Comparison of ENCODE assay signal across 31 mouse cellular contexts in the genomic region with DNA sequence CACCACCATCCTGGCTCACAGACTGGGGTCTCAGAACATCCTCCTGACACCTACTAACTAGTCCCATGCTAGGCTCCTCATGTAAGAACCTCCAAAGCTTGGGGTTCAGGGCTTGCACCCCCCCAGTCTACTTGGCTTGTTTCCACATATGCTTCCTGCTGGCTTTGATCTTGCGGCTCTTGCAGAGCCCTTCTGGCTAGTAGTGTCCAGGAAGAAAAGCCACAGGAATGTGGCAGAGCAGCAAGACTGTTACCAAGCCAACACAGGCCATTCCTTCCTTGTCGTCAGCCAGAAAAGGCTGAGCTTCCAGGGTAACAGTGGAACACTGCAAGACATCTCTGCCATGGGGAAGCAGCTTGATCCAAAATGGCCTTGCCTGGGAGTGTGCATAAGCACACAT. TPM values are rescaled to one million over a fixed set of nuclear protein-coding genes. Genes with fewer than 3 reads are reported as not detected.
"Had no signal": no experiment of that assay in that cellular context is flagged by ENCODE, and none has a peak within 500 bp of the region (broad histone marks: within the 10 kb centered on the region; RNA-seq: fewer than 3 reads in every experiment).

No protein-coding gene starts in this region.

- DNase-seq: kidney, adult 18-20 months; kidney, adult 9 months; kidney, postnatal 14 days; kidney, postnatal 4 days; liver, embryonic 13.5 days; thymus, adult 18-20 months; thymus, postnatal 36 days had no signal

- H3K9me3 ChIP-seq: liver, embryonic 13.5 days; megakaryocyte, embryonic 14.5 days; midbrain, embryonic 10.5 days; midbrain, embryonic 13.5 days; neural tube, embryonic 13.5 days had no signal

- H3K27ac ChIP-seq: liver, embryonic 13.5 days; midbrain, embryonic 10.5 days; midbrain, embryonic 13.5 days; neural tube, embryonic 13.5 days had no signal

- ATAC-seq: intestine, embryonic 16.5 days; midbrain, embryonic 13.5 days; midbrain, embryonic 16.5 days had no signal

- H3K4me3 ChIP-seq: liver, embryonic 13.5 days; megakaryocyte, embryonic 14.5 days; midbrain, embryonic 10.5 days; midbrain, embryonic 13.5 days; myocyte; neural tube, embryonic 13.5 days had no signal

- H3K27me3 ChIP-seq: liver, embryonic 13.5 days; midbrain, embryonic 13.5 days had no signal

- H3K4me2 ChIP-seq: liver, embryonic 13.5 days; midbrain, embryonic 13.5 days; neural tube, embryonic 13.5 days had no signal

- H3K36me3 ChIP-seq: liver, embryonic 13.5 days; midbrain, embryonic 10.5 days; midbrain, embryonic 13.5 days; neural tube, embryonic 13.5 days had no signal

- H3K4me1 ChIP-seq: liver, embryonic 13.5 days; midbrain, embryonic 13.5 days had no signal

- H3K9ac ChIP-seq: liver, embryonic 13.5 days; midbrain, embryonic 13.5 days; neural tube, embryonic 13.5 days had no signal

RNA-seq across cellular contexts. Expression of gene Otos, which starts 6.0 kb away (rescaled TPM):
- total RNA-seq: left cerebral cortex, adult 18-20 months; left cerebral cortex, postnatal 10 days; left cerebral cortex, postnatal 36 days; liver, adult 2 months; monocyte, adult 5-6 weeks; neutrophil, adult 5-6 weeks had no signal
- polyA plus RNA-seq: intestine, embryonic 16.5 days; limb, embryonic 11.5 days; liver, adult 2 months; liver, embryonic 13.5 days; neural tube, embryonic 13.5 days; testis, adult 2 months had no signal

RNA-seq across cellular contexts. Expression of gene Olfr12, which starts 37.1 kb away (rescaled TPM):
- total RNA-seq: layer of hippocampus, adult 18-20 months; left cerebral cortex, adult 18-20 months; left cerebral cortex, postnatal 10 days; left cerebral cortex, postnatal 36 days; liver, adult 2 months; monocyte, adult 5-6 weeks had no signal
- polyA plus RNA-seq: intestine, embryonic 16.5 days; kidney, embryonic 16.5 days; limb, embryonic 11.5 days; limb, embryonic 14.5 days; liver, adult 2 months; liver, embryonic 13.5 days; liver, embryonic 16.5 days; midbrain, embryonic 10.5 days; midbrain, embryonic 16.5 days; myocyte; neural tube, embryonic 13.5 days; small intestine, adult 2 months; spleen, adult 2 months; stomach, embryonic 16.5 days; urinary bladder, adult 2 months had no signal

RNA-seq across cellular contexts. Expression of gene Olfr1410, which starts 49.1 kb away (rescaled TPM):
- total RNA-seq: layer of hippocampus, adult 18-20 months; layer of hippocampus, postnatal 25 days; left cerebral cortex, adult 18-20 months; left cerebral cortex, postnatal 10 days; left cerebral cortex, postnatal 36 days; liver, adult 2 months; monocyte, adult 5-6 weeks; neutrophil, adult 5-6 weeks had no signal
- polyA plus RNA-seq: intestine, embryonic 16.5 days; kidney, embryonic 16.5 days; limb, embryonic 11.5 days; limb, embryonic 14.5 days; liver, adult 2 months; liver, embryonic 13.5 days; liver, embryonic 16.5 days; midbrain, embryonic 10.5 days; midbrain, embryonic 13.5 days; midbrain, embryonic 16.5 days; myocyte; neural tube, embryonic 13.5 days; small intestine, adult 2 months; spleen, adult 2 months; stomach, embryonic 16.5 days; urinary bladder, adult 2 months had no signal
